Mouse (Mus musculus): ENCODE data around the gene Plekhh1. TPM values are rescaled to one million over a fixed set of nuclear protein-coding genes. Genes with fewer than 3 reads are reported as not detected.

Plekhh1 gene
- total and polyA plus RNA-seq, 3 experiments: 0.35 to 2.3 TPM; not detected in 1

GRCm38 (mm10) chr12:79072576-79072975 is 43.6 kb downstream of the Plekhh1 start (continued):
- no peak for TF ChIP-seq POLR2AphosphoS5 (IDR thresholded peaks at IDR 0.05; ENCODE audit: borderline replicate concordance, low read depth, low read length)

GRCm38 (mm10) chr12:79073362-79073761 is 44.4 kb downstream of the Plekhh1 start:
- H3K27ac ChIP-seq (ENCODE audit: control insufficient read depth, low read depth, low read length): no peak overlapping the region
- H3K4me1 ChIP-seq (ENCODE audit: control insufficient read depth in 1 of 2, insufficient read depth in 2 of 2, low read length in 2 of 2): no peaks in the 10 kb centered on the region
- no peak for DNase-seq (ENCODE audit: low read depth, low spot score)
- no peaks in the 10 kb centered on the region for H3K79me2 ChIP-seq (ENCODE audit: control insufficient read depth, insufficient read depth, low read length, poor library complexity)
- no peaks in the 10 kb centered on the region for H3K9me3 ChIP-seq (replicated peaks; ENCODE audit: insufficient read depth, low read length)
- no peaks in the 10 kb centered on the region for H3K36me3 ChIP-seq (ENCODE audit: control insufficient read depth in 1 of 2, insufficient read depth in 2 of 2, low read length in 2 of 2)
- no peaks in the 10 kb centered on the region for H3K27me3 ChIP-seq (ENCODE audit: control insufficient read depth in 1 of 2, insufficient read depth in 2 of 2, low read length in 2 of 2)
- TF ChIP-seq NRF1 (IDR thresholded peaks at IDR 0.05; ENCODE audit: insufficient read depth, low read depth, low read length, poor library complexity, severe bottlenecking) (no peak), HCFC1 (IDR thresholded peaks at IDR 0.05; ENCODE audit: low read depth, low read length) (no peak), USF1 (IDR thresholded peaks at IDR 0.05; ENCODE audit: low read depth, low read length) (no peak)
- H3K4me3 ChIP-seq (ENCODE audit: control insufficient read depth in 1 of 2, insufficient read depth in 1 of 2, low read depth in 2 of 2, low read length in 2 of 2): no peak overlapping the region
- no peak overlapping the region for H3K9ac ChIP-seq (ENCODE audit: control insufficient read depth, low read depth, low read length, poor library complexity, severe bottlenecking)

- H3K27ac ChIP-seq (ENCODE audit: control insufficient read depth, low read depth, low read length): no peak within 1 kb of the TSS
- TF ChIP-seq TAL1 (IDR thresholded peaks at IDR 0.05; ENCODE audit: low read length) (no peak), ELF1 (IDR thresholded peaks at IDR 0.05; ENCODE audit: low read depth, low read length) (peak; percentile 98), RCOR1 (IDR thresholded peaks at IDR 0.05; ENCODE audit: low read depth, low read length) (no peak), E2F4 (IDR thresholded peaks at IDR 0.05; ENCODE audit: borderline replicate concordance, low read depth, low read length) (no peak), CHD2 (IDR thresholded peaks at IDR 0.05; ENCODE audit: low read length) (no peak), TCF12 (IDR thresholded peaks at IDR 0.05; ENCODE audit: low read depth, low read length) (peak; percentile 71), KAT2A (conservative IDR thresholded peaks at IDR 0.05; ENCODE audit: low read depth, low read length) (peak; percentile 7; the same call in 1 of the 2 replicates), MAZ (IDR thresholded peaks at IDR 0.05; ENCODE audit: low read depth, low read length) (no peak), MAX (IDR thresholded peaks at IDR 0.05; ENCODE audit: low read length) (peak; percentile 45; the same call in 1 of the 2 replicates), SMC3 (IDR thresholded peaks at IDR 0.05; ENCODE audit: low read depth, low read length) (peak; percentile 15; the same call in 1 of the 2 replicates), UBTF (IDR thresholded peaks at IDR 0.05; ENCODE audit: borderline replicate concordance, insufficient read depth, low read depth, low read length) (no peak), RAD21 (IDR thresholded peaks at IDR 0.05; ENCODE audit: low read depth, low read length) (no peak), MXI1 (IDR thresholded peaks at IDR 0.05; ENCODE audit: low read depth, low read length) (peak; percentile 79; the same call in 1 of the 2 replicates), BHLHE40 (IDR thresholded peaks at IDR 0.05; ENCODE audit: borderline replicate concordance, low read depth, low read length) (no peak), ZKSCAN1 (IDR thresholded peaks at IDR 0.05; ENCODE audit: low read depth, low read length) (no peak), MAFK (IDR thresholded peaks at IDR 0.05; ENCODE audit: borderline replicate concordance, low read depth, low read length) (no peak), POLR2AphosphoS2 (IDR thresholded peaks at IDR 0.05; ENCODE audit: low read length) (peak; percentile 69), EP300 (IDR thresholded peaks at IDR 0.05; ENCODE audit: low read depth in 1 of 2, low read length in 2 of 2) (peak in 1 of 2 experiments; percentile 9; a peak in 1 of 4 replicates), MYC (IDR thresholded peaks at IDR 0.05; ENCODE audit: low read depth, low read length) (no peak), CHD1 (IDR thresholded peaks at IDR 0.05; ENCODE audit: low read depth, low read length) (no peak), MEF2A (IDR thresholded peaks at IDR 0.05; ENCODE audit: extremely low read depth, insufficient replicate concordance, low read depth, low read length, poor library complexity, severe bottlenecking) (no peak), POLR2A (IDR thresholded peaks at IDR 0.05; ENCODE audit: control insufficient read depth in 1 of 2, insufficient read depth in 1 of 2, low read depth in 1 of 2, low read length in 2 of 2, poor library complexity in 1 of 2) (peak; percentile 67 to 90), HCFC1 (IDR thresholded peaks at IDR 0.05; ENCODE audit: low read depth, low read length) (peak; percentile 85), TBP (IDR thresholded peaks at IDR 0.05; ENCODE audit: low read depth, low read length) (peak; percentile 64; the same call in 1 of the 2 replicates), ZMIZ1 (IDR thresholded peaks at IDR 0.05; ENCODE audit: low read depth, low read length) (peak; percentile 65)
Observed at GRCm38 (mm10) chr12:79089182-79089812, 60.3 kb downstream of the Plekhh1 start, which contains the start of gene Pigh. TSS of gene Pigh (minus strand) at chr12:79089651.

More at GRCm38 (mm10) chr12:79089182-79089812, 60.3 kb downstream of the Plekhh1 start, which contains the start of gene Pigh:
- DNase-seq (ENCODE audit: low read depth, low spot score): peak; percentile 95
- Histone ChIP-seq H3K9me3 (replicated peaks; ENCODE audit: insufficient read depth, low read length) (no peaks in the 10 kb centered on the region), H3K4me1 (ENCODE audit: control insufficient read depth in 1 of 2, insufficient read depth in 2 of 2, low read length in 2 of 2) (peaks cover 0 to 4% of the 10 kb centered on the region in 2 experiments; a peak in 2 of 4 replicates), H3K27me3 (ENCODE audit: control insufficient read depth in 1 of 2, insufficient read depth in 2 of 2, low read length in 2 of 2) (no peaks in the 10 kb centered on the region), H3K36me3 (ENCODE audit: control insufficient read depth in 1 of 2, insufficient read depth in 2 of 2, low read length in 2 of 2) (peaks cover 0 to 3% of the 10 kb centered on the region in 2 experiments; a peak in 2 of 4 replicates), H3K79me2 (ENCODE audit: control insufficient read depth, insufficient read depth, low read length, poor library complexity) (peaks cover 5% of the 10 kb centered on the region; the same call in 1 of the 2 replicates), H3K9ac (ENCODE audit: control insufficient read depth, low read depth, low read length, poor library complexity, severe bottlenecking) (peak within 1 kb of the TSS; percentile 93), H3K4me3 (ENCODE audit: control insufficient read depth in 1 of 2, insufficient read depth in 1 of 2, low read depth in 2 of 2, low read length in 2 of 2) (peak within 1 kb of the TSS; percentile 87 to 95)

All from MEL (cell line).